Mouse (Mus musculus): Measurements from ENCODE around the gene Gm20403. TPM values are rescaled to one million over a fixed set of nuclear protein-coding genes. Genes with fewer than 3 reads are reported as not detected.

Gene Gm20403
- total and polyA plus RNA-seq, 3 experiments = not detected

- Histone ChIP-seq H3K36me3 (replicated peaks in 1 of 2; ENCODE audit: control insufficient read depth in 1 of 2, insufficient read depth in 1 of 2, low read length in 1 of 2) (peaks cover 0 to 1% of the 10 kb centered on the region in 2 experiments), H3K4me1 (ENCODE audit: control insufficient read depth in 1 of 2, insufficient read depth in 2 of 2) (peaks cover 4 to 37% of the 10 kb centered on the region in 2 experiments), H3K9ac (ENCODE audit: insufficient read depth, low read depth) (no peak overlapping the region), H3K4me2 (ENCODE audit: insufficient read depth, low read depth, poor library complexity, severe bottlenecking) (no peak overlapping the region), H3K79me2 (replicated peaks; ENCODE audit: control insufficient read depth, extremely low read depth, insufficient read depth, poor library complexity, severe bottlenecking) (peaks cover 20% of the 10 kb centered on the region), H3K27ac (ENCODE audit: insufficient read depth, low read depth) (no peak overlapping the region), H3K4me3 (replicated peaks in 1 of 3; ENCODE audit: low read depth in 2 of 3, low read length in 2 of 3, poor library complexity in 1 of 3) (no peak overlapping the region), H3K9me3 (replicated peaks; ENCODE audit: low read length) (no peaks in the 10 kb centered on the region), H3K27me3 (replicated peaks) (no peaks in the 10 kb centered on the region)
- no peak for DNase-seq (ENCODE audit: extremely low read depth)
- dilution Hi-C loops (cut with MboI; ENCODE audit: extremely low pct_ligation_motif_present, extremely low pct_unique_long_range_greater_than_20kb, low sequenced_read_pairs) (no loop called here), in situ Hi-C loops (cut with MboI; ENCODE audit: low pct_ligation_motif_present, low pct_unique_long_range_greater_than_20kb, low sequenced_read_pairs) (no loop called here)
- TF ChIP-seq MEF2A (IDR thresholded peaks at IDR 0.05; ENCODE audit: borderline replicate concordance, low read depth, low read length) (no peak), SMC3 (IDR thresholded peaks at IDR 0.05; ENCODE audit: low read depth, low read length) (no peak), CTCF (conservative IDR thresholded peaks at IDR 0.05 in 1 of 2, IDR thresholded peaks at IDR 0.05 in 1 of 2; ENCODE audit: low read depth in 2 of 2, low read length in 2 of 2) (no peak), HCFC1 (IDR thresholded peaks at IDR 0.05; ENCODE audit: low read depth, low read length) (no peak), POLR2AphosphoS2 (IDR thresholded peaks at IDR 0.05; ENCODE audit: low read depth, low read length) (no peak), MAZ (IDR thresholded peaks at IDR 0.05; ENCODE audit: low read depth, low read length) (no peak), MAX (IDR thresholded peaks at IDR 0.05; ENCODE audit: low read length) (no peak), EP300 (IDR thresholded peaks at IDR 0.05; ENCODE audit: low read length) (no peak), NRF1 (IDR thresholded peaks at IDR 0.05; ENCODE audit: low read depth, low read length) (no peak), RAD21 (IDR thresholded peaks at IDR 0.05; ENCODE audit: low read depth, low read length) (no peak), BHLHE40 (IDR thresholded peaks at IDR 0.05; ENCODE audit: low read depth, low read length) (no peak), MAFK (IDR thresholded peaks at IDR 0.05; ENCODE audit: insufficient replicate concordance, low read length) (no peak; the same call in 1 of the 2 replicates)
Observed at GRCm38 (mm10) chr12:54988323-54988850, 2.1 kb upstream of the Gm20403 start.

GRCm38 (mm10) chr12:54987156-54987555 is 827 bp upstream of the Gm20403 start:
- dilution Hi-C loops (cut with MboI; ENCODE audit: extremely low pct_ligation_motif_present, extremely low pct_unique_long_range_greater_than_20kb, low sequenced_read_pairs) (no loop called here), in situ Hi-C loops (cut with MboI; ENCODE audit: low pct_ligation_motif_present, low pct_unique_long_range_greater_than_20kb, low sequenced_read_pairs) (no loop called here)
- Histone ChIP-seq H3K4me1 (ENCODE audit: control insufficient read depth in 1 of 2, insufficient read depth in 2 of 2) (peaks cover 8 to 35% of the 10 kb centered on the region in 2 experiments), H3K9ac (ENCODE audit: insufficient read depth, low read depth) (peak overlapping the region; percentile 39; the same call in 1 of the 2 replicates), H3K36me3 (replicated peaks in 1 of 2; ENCODE audit: control insufficient read depth in 1 of 2, insufficient read depth in 1 of 2, low read length in 1 of 2) (peaks cover 6 to 14% of the 10 kb centered on the region in 2 experiments), H3K9me3 (replicated peaks; ENCODE audit: low read length) (no peaks in the 10 kb centered on the region), H3K27ac (ENCODE audit: insufficient read depth, low read depth) (no peak overlapping the region), H3K4me2 (ENCODE audit: insufficient read depth, low read depth, poor library complexity, severe bottlenecking) (peak overlapping the region; percentile 36; the same call in 1 of the 2 replicates), H3K27me3 (replicated peaks) (no peaks in the 10 kb centered on the region), H3K79me2 (replicated peaks; ENCODE audit: control insufficient read depth, extremely low read depth, insufficient read depth, poor library complexity, severe bottlenecking) (peaks cover 33% of the 10 kb centered on the region), H3K4me3 (replicated peaks in 1 of 3; ENCODE audit: low read depth in 2 of 3, low read length in 2 of 3, poor library complexity in 1 of 3) (peak overlapping the region in 2 of 3 experiments; percentile 77 to 79)
- TF ChIP-seq JUND (conservative IDR thresholded peaks at IDR 0.05; ENCODE audit: low read depth, low read length) (no peak), JUN (IDR thresholded peaks at IDR 0.05; ENCODE audit: insufficient read depth, low read depth, low read length) (no peak), EP300 (IDR thresholded peaks at IDR 0.05; ENCODE audit: low read length) (no peak), PAX5 (IDR thresholded peaks at IDR 0.05; ENCODE audit: low read length) (no peak)
- no peak for DNase-seq (ENCODE audit: extremely low read depth)

Data from CH12.LX (cell line).